Mouse (Mus musculus) thymus, adult 2 months (tissue): ENCODE measurements at regions not wholly inside any gene's neighbourhood (a gene's known extent, or its start where the extent isn't known, plus 50 kb on each side); places are given as distances from the start of the nearest gene placed in this dataset.

Source experiments
- CTCF ChIP-seq: fragments of 200-500 bp; IDR thresholded peaks from 2 replicates; pipeline ENCODE4 v1.5.1; 2012; ENCODE audit warnings: mild to moderate bottlenecking, control low read depth, low read length, moderate library complexity, borderline replicate concordance; ENCODE audit not compliant: control insufficient read depth, poor library complexity, insufficient read depth; ENCODE audit errors: extremely low read depth
- POLR2A ChIP-seq: fragments of 200-500 bp; IDR thresholded peaks from 2 replicates; pipeline ENCODE4 v1.6.1; 2012; ENCODE audit warnings: mild to moderate bottlenecking, low read length, control low read depth, moderate library complexity; ENCODE audit not compliant: control insufficient read depth, poor library complexity, insufficient read depth; ENCODE audit errors: extremely low read depth

DNA sequence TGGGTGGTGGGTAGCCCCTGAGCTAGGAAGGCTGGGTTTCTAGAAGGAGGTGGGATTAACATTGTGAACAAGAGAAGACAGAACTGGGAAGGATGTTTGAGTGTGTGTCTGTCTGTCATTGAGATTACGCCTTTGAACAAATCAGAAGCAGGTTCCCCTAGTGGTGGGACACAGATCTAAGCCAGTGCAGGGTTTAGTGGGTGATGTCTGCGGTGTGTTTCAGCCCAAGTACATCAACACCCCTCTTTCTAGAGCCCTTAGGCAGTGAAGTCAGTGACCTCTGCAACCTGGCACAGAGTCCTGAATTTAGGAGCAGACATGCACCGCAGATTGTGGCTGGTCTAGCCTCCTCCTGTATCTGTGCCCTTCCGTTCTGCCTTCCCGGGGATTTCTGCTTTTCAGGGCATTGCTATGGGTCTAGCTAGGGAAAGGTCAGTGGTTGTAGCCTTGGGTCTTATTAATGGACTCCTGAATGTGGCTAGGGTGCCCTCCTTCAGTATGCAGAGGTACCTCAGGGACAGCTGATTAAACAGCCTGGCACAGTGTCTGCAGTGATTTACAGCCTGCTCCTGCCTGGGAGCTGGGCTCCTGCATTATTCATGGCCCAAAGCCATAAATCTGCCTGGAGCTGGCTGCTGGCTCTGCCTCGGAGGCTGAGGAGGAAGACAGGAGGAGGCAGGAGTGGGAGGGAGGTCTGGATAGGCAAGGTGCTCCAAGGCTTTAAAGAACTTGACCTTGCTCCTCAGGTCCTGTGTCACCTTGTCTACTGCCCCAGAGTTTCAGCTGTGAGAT is 264.3 kb downstream of the Dysf start:
- TF ChIP-seq CTCF (no peak), POLR2A (no peak)
